Mouse (Mus musculus): ENCODE results near the gene Gm5460. TPM values are rescaled to one million over a fixed set of nuclear protein-coding genes. Genes with fewer than 3 reads are reported as not detected.

Gene Gm5460
- total RNA-seq, 1 experiment from 2014 or later = not detected

Other genes starting within 250 kb of the Gm5460 start
- not detected in 2 replicates for gene Gdf10, start 93.2 kb upstream of the Gm5460 start, total RNA-seq (2017)
- not detected in 2 replicates for gene Gdf2, start 75.7 kb upstream of the Gm5460 start, total RNA-seq (2017)
- gene Rbp3, start 62.8 kb upstream of the Gm5460 start, total RNA-seq (2017) = not detected in 2 replicates
- not detected in 2 replicates for gene Zfp488, start 38.0 kb upstream of the Gm5460 start, total RNA-seq (2017)
- not detected in 2 replicates for gene Gm30083, start 1.6 kb upstream of the Gm5460 start, total RNA-seq (2017)
- not detected in 2 replicates for gene Antxrl, start 35.9 kb downstream of the Gm5460 start, total RNA-seq (2017)
- gene Anxa8, start 69.2 kb downstream of the Gm5460 start, total RNA-seq (2017) = not detected in 2 replicates
- gene A630023A22Rik, start 86.0 kb downstream of the Gm5460 start, total RNA-seq (2017) = not detected in 2 replicates
- gene Npy4r, start 135.7 kb downstream of the Gm5460 start, total RNA-seq (2017) = not detected in 2 replicates
- gene Gprin2, start 184.9 kb downstream of the Gm5460 start, total RNA-seq (2017) = 0.10 and 0.25 TPM in 2 replicates
- not detected in 2 replicates for gene Syt15, start 202.8 kb downstream of the Gm5460 start, total RNA-seq (2017)

All from hematopoietic stem cell, adult 5-6 weeks (primary cell).